Mouse (Mus musculus) forebrain, embryonic 15.5 days (tissue): Measurements from ENCODE around the gene Gatm. TPM values are rescaled to one million over a fixed set of nuclear protein-coding genes. Genes with fewer than 3 reads are reported as not detected.
A peak's percentile ranks its signal among the peaks of the same experiment; 100 is the strongest.

Experiments
- ATAC-seq: fragments of 200-750 bp; cut with Nextera tagmentation; replicated peaks from 2 replicates; pipeline ENCODE4 v1.8.0; 2017; ENCODE audit warnings: mild to moderate bottlenecking, moderate TSS enrichment, moderate library complexity
- H3K27ac ChIP-seq: fragments of 300-500 bp; sonication (generic); replicated peaks from 2 replicates; pipeline ENCODE4 v1.5.1; 2015; ENCODE audit warnings: mild to moderate bottlenecking, inconsistent platforms
- H3K27me3 ChIP-seq: fragments of 300-500 bp; sonication (generic); 2 replicates; pipeline ENCODE4 v1.6.1; 2015; ENCODE audit warnings: inconsistent platforms
- H3K36me3 ChIP-seq: fragments of 300-500 bp; sonication (generic); 2 replicates; pipeline ENCODE4 v1.6.1; 2015; ENCODE audit warnings: mild to moderate bottlenecking, inconsistent platforms
- H3K4me1 ChIP-seq: fragments of 300-500 bp; sonication (generic); 2 replicates; pipeline ENCODE4 v1.6.1; 2015; ENCODE audit warnings: inconsistent platforms
- H3K4me2 ChIP-seq: fragments of 300-500 bp; sonication (generic); replicated peaks from 2 replicates; pipeline ENCODE4 v1.6.1; 2015; ENCODE audit warnings: mild to moderate bottlenecking, inconsistent platforms
- H3K4me3 ChIP-seq: fragments of 300-500 bp; sonication (generic); 2 replicates; pipeline ENCODE4 v1.5.1; 2015; ENCODE audit warnings: mild to moderate bottlenecking, inconsistent platforms
- H3K9ac ChIP-seq: fragments of 300-500 bp; sonication (generic); replicated peaks from 2 replicates; pipeline ENCODE4 v1.6.1; 2015; ENCODE audit warnings: mild to moderate bottlenecking, inconsistent platforms
- H3K9me3 ChIP-seq: fragments of 300-500 bp; sonication (generic); 2 replicates; pipeline ENCODE4 v1.6.1; 2016; ENCODE audit warnings: inconsistent platforms
- WGBS: fragments of 180-500 bp; shearing (Covaris S2); methylation state at CpG from one replicate; pipeline ENCODE4 v1.1.7; 2015; ENCODE audit warnings: mixed read lengths; 5-methylcytosine and 5-hydroxymethylcytosine counted together
- microRNA counts: library from miRNA; unstranded; fragments of <30 nt; microRNA quantifications from one replicate; lab custom pipeline; 2016
- microRNA-seq: library from miRNA; unstranded; fragments of <30 nt; microRNA quantifications from one replicate; pipeline ENCODE4, GENCODE M21; 2016
- polyA plus RNA-seq: library from polyadenylated mRNA; unstranded; fragments of >200 nt; fragmentation: Nextera tagmentation; extraction: Ambion mirVana; gene quantifications from 2 replicates; pipeline ENCODE4 v1.2.1, GENCODE M21; 2015

Gene Gatm
- polyA plus RNA-seq, 1 experiment from 2014 or later, result 24.2 TPM

DNA sequence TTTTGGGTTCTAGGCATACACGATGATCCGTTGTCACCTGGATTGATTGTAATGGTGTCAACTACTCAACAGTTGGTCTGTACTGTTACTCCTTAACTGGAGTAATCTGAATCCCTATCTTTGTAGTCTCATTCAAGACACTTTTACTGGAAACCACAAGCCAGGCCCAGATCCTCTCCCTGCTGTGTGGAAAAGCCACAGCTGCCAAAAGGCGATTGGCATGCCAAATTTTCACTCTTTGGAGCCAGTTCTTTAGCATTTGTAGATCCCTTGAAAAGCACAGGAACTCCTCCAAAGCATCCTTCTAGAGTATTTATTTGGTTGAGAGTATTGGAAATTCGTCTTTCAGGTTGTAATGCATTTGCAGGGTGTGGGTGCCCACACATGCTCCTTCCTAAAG lies 39.8 kb downstream of the Gatm start:
- H3K4me1 ChIP-seq, result no peaks in the 10 kb centered on the region
- no peak overlapping the region for H3K9ac ChIP-seq
- H3K27me3 ChIP-seq, result no peaks in the 10 kb centered on the region
- H3K36me3 ChIP-seq, result no peaks in the 10 kb centered on the region
- H3K9me3 ChIP-seq, result no peaks in the 10 kb centered on the region
- no peak overlapping the region for H3K27ac ChIP-seq
- no peak overlapping the region for H3K4me2 ChIP-seq
- 72% methylated on average over 4 of the region's 4 CpGs for WGBS
- no peak overlapping the region for H3K4me3 ChIP-seq
- no peak for ATAC-seq

DNA sequence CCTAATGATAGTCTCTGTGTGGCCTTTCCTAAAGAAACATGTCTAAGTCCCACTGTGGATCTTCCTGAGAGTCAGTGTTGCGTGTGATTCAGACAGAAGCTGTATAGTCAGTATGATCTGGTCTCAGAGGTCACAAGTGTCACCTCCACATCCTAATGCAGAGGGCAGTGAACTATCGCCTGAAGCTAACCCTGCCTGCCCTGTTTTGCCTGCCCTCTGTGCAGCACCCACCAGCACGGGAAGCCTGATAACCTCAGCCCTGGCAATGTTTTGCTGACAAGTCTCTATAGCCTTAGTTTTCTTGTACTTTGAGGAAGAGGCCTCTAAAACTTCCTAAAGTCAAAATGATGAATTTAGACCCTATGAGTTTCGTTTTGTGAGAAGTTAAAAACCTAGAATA lies 40.7 kb downstream of the Gatm start:
- Histone ChIP-seq H3K4me3 (no peak overlapping the region), H3K27me3 (no peaks in the 10 kb centered on the region), H3K9ac (no peak overlapping the region), H3K9me3 (no peaks in the 10 kb centered on the region), H3K4me1 (no peaks in the 10 kb centered on the region), H3K36me3 (no peaks in the 10 kb centered on the region), H3K27ac (no peak overlapping the region), H3K4me2 (no peak overlapping the region)
- 86% methylated on average over 4 of the region's 4 CpGs for WGBS
- no peak for ATAC-seq

DNA sequence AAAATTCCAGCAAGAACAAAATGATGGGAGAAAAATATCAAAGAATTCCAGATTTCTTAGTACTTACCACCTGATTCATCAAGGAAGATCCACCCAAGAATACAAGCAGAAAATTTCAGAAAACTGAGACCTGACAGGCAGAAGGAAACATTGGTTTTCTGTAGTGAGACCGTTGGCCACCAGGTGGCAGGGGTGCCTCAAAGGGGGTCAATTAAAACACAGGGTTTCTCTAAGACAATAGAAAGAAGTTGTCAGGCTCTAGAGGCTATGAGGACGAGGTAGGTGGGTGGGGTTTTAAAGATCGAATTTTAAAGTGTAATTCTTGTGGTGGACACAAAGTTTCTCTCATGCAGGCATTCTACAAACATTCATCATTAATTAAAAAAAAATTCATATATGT lies 41.7 kb downstream of the Gatm start:
- 18% methylated on average over 3 of the region's 3 CpGs for WGBS
- ATAC-seq, result no peak; the same call in 1 of the 2 replicates

DNA sequence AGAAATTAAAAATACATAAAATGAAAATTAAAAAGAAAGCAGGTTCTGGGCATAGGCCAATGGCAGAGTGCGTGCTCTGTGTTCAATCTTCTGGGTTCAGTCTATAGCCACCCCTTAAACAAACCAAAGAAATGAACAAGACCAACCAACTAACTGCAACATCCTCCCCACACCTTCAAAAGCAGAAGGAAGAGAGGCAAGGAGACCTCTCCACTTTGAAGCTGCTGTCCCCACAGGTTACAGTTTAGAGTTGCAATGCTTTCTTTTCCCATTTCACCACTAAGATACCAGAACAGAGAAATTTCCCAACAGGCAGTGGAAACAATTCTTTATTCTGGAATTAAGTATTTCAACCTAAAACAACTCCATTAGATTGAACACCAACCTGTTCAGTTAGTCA lies 48.9 kb downstream of the Gatm start:
- ATAC-seq, result no peak
- Histone ChIP-seq H3K4me3 (no peak overlapping the region), H3K4me2 (no peak overlapping the region)

More for the DNA sequence above, 41.7 kb downstream of the Gatm start:
- Histone ChIP-seq H3K4me3 (no peak overlapping the region), H3K27ac (no peak overlapping the region), H3K9me3 (no peaks in the 10 kb centered on the region), H3K4me2 (no peak overlapping the region), H3K36me3 (no peaks in the 10 kb centered on the region), H3K9ac (no peak overlapping the region), H3K4me1 (no peaks in the 10 kb centered on the region), H3K27me3 (no peaks in the 10 kb centered on the region)

DNA sequence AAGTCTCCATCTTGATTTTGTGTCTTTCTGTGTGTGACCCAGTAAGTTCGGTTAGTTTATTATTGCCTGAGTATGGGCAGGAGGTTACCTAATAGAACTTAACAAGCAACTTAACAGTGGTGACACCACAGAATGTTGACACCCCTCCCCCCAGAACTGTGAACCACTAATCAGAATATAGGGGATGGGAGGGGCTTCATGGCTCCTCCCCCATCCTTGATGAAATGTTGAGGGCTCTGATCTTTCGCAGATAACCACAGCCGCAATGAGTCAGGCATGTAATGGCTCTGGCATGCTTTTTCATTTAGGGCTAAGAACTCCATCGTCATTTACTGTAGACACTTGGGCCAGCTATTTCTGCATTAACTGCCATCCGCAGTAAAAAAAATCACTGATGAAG lies 49.9 kb downstream of the Gatm start:
- 98% methylated on average over 5 of the region's 5 CpGs for WGBS
- no peak for ATAC-seq
- H3K9me3 ChIP-seq, result no peaks in the 10 kb centered on the region

More for the DNA sequence above, 48.9 kb downstream of the Gatm start:
- Histone ChIP-seq H3K9me3 (no peaks in the 10 kb centered on the region), H3K27me3 (no peaks in the 10 kb centered on the region), H3K36me3 (no peaks in the 10 kb centered on the region), H3K27ac (no peak overlapping the region), H3K4me1 (no peaks in the 10 kb centered on the region), H3K9ac (no peak overlapping the region)
- WGBS, result 94% methylated on average over 1 of the region's 1 CpGs

DNA sequence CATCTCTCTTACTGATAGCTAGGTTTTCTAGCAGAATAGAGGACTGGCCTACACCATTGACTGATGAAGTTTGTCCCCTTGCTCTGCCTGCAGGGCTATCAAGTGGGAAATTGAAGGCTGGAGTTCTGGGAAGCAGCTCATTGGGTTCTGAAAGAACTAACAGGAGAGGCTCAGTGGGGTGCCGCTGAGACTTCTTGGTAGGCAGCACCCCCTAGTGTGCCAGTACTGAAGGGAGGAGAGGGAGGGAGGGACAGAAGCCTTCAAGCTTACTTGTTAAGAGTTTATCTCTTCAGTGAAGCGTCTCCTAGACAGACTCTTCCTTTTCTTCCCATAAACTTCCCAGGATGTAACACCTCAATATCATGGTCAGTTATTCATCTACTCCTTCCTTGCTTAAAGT lies 52.8 kb downstream of the Gatm start:
- Histone ChIP-seq H3K4me2 (no peak overlapping the region), H3K36me3 (no peaks in the 10 kb centered on the region), H3K4me3 (no peak overlapping the region), H3K9me3 (no peaks in the 10 kb centered on the region), H3K27me3 (no peaks in the 10 kb centered on the region), H3K9ac (no peak overlapping the region), H3K27ac (no peak overlapping the region), H3K4me1 (no peaks in the 10 kb centered on the region)
- 0 out of 2 replicates have a peak, but pooled peaks have one; percentile 48 for ATAC-seq
- 17% methylated on average over 2 of the region's 2 CpGs for WGBS

More for the DNA sequence above, 49.9 kb downstream of the Gatm start:
- no peak overlapping the region for H3K27ac ChIP-seq
- H3K36me3 ChIP-seq, result no peaks in the 10 kb centered on the region
- no peaks in the 10 kb centered on the region for H3K27me3 ChIP-seq
- no peak overlapping the region for H3K4me3 ChIP-seq
- no peak overlapping the region for H3K4me2 ChIP-seq
- no peak overlapping the region for H3K9ac ChIP-seq
- H3K4me1 ChIP-seq, result no peaks in the 10 kb centered on the region

MicroRNA genes within 50 kb of the gene (microRNA counts, 519-probe panel; counts per million panel counts)
- not detected for microRNA mmu-miR-147 (lab: Ali Mortazavi, UCI)

Small RNA genes within 50 kb of the gene (microRNA-seq; reads per million reads assigned to microRNA genes)
- 10.8 reads per million, percentile 26 among the genes with 10 or more reads in this experiment for gene Mir147

Other genes with a start within 250 kb of the Gatm start
- 10.3 and 11.0 TPM in 2 replicates for gene Shf, start 242.1 kb downstream of the Gatm start, polyA plus RNA-seq
- not detected in 2 replicates for gene Slc28a2, start 184.8 kb downstream of the Gatm start, polyA plus RNA-seq
- not detected in 2 replicates for gene Gm14085, start 126.4 kb downstream of the Gatm start, polyA plus RNA-seq
- not detected in 2 replicates for gene AA467197, start 25.7 kb upstream of the Gatm start, polyA plus RNA-seq
- gene Slc30a4, start 91.4 kb upstream of the Gatm start, polyA plus RNA-seq, result 6.9 and 7.9 TPM in 2 replicates
- 89.0 and 89.4 TPM in 2 replicates for gene Bloc1s6, start 127.2 kb upstream of the Gatm start, polyA plus RNA-seq
- 1.7 and 2.2 TPM in 2 replicates for gene Sqor, start 153.9 kb upstream of the Gatm start, polyA plus RNA-seq